Mouse (Mus musculus) spleen, adult 2 months (tissue): ENCODE data around the gene Tceal1. TPM values are rescaled to one million over a fixed set of nuclear protein-coding genes. Genes with fewer than 3 reads are reported as not detected.
"Not testable (repeated sequence)": the region's sequence is repeated elsewhere in the genome, so short reads cannot be mapped to it uniquely, and the experiment has no call there.

Experiments
- DNase-seq, 2 experiments: peaks; one replicate each; pipeline versions ENCODE4 v3.0.0 to v3.0.0-alpha.2; 2012 to 2021; ENCODE audit warnings: low spot score in 2 of 2, low read depth in 1 of 2
- H3K27ac ChIP-seq: fragments of 200-500 bp; 2 replicates; pipeline ENCODE4 v1.5.1; 2012; ENCODE audit warnings: low read length, inconsistent platforms; ENCODE audit not compliant: insufficient read depth
- H3K27me3 ChIP-seq: fragments of 200-500 bp; 2 replicates; pipeline ENCODE4 v1.6.1; 2012; ENCODE audit warnings: mild to moderate bottlenecking, moderate library complexity, low read length, inconsistent platforms; ENCODE audit not compliant: control insufficient read depth, insufficient read depth
- H3K36me3 ChIP-seq: fragments of 200-500 bp; 2 replicates; pipeline ENCODE4 v1.6.1; 2012; ENCODE audit warnings: mild to moderate bottlenecking, low read length, inconsistent platforms; ENCODE audit not compliant: control insufficient read depth, insufficient read depth
- H3K4me1 ChIP-seq: fragments of 200-500 bp; 2 replicates; pipeline ENCODE4 v1.6.1; 2011; ENCODE audit warnings: inconsistent platforms; ENCODE audit not compliant: control insufficient read depth, insufficient read depth, insufficient read length
- H3K4me3 ChIP-seq: fragments of 200-500 bp; 2 replicates; pipeline ENCODE4 v1.5.1; 2011; ENCODE audit warnings: mild to moderate bottlenecking, inconsistent platforms; ENCODE audit not compliant: insufficient read depth, insufficient read length; ENCODE audit errors: extremely low read depth
- CTCF ChIP-seq: fragments of 200-500 bp; IDR thresholded peaks from 2 replicates; pipeline ENCODE4 v1.5.1; 2011; ENCODE audit warnings: mild to moderate bottlenecking, inconsistent platforms; ENCODE audit not compliant: insufficient read depth, insufficient read length, insufficient replicate concordance; ENCODE audit errors: extremely low read depth
- POLR2A ChIP-seq: fragments of 200-500 bp; IDR thresholded peaks from 2 replicates; pipeline ENCODE4 v1.6.1; 2011; ENCODE audit warnings: low read depth, low read length, inconsistent platforms
- WGBS: fragments of 180-500 bp; shearing (Covaris S2); methylation state at CpG from one replicate; pipeline ENCODE4 v1.1.7; 2018; 5-methylcytosine and 5-hydroxymethylcytosine counted together
- polyA plus RNA-seq: library from polyadenylated mRNA; depleted of rRNA; stranded (reverse); fragments of >200 nt; gene quantifications from 2 replicates; pipeline ENCODE4 v1.2.3, GENCODE M21; 2012

Gene Tceal1
- polyA plus RNA-seq, 1 experiment: 0.25 TPM

DNA sequence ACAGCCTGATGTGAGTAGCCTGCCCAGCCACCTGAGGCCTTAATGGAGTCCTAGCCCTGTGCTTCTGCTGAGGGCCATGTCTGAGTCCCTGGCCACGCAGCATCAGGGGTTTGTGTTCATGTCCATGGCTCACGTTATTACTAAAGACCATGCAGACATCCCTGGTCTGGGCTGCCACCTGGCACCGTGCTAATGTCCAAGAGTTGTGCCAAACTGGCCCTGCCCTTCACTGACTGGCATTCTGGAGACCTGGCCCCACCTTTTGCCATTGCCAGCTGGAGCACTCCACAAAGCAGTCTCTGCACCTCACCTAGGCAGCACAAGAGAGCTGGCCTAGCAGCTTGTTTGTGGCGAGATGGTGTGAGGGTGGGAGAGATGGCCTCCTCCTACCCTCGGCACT lies 14.6 kb upstream of the Tceal1 start:
- TF ChIP-seq CTCF: no peak
- no peak for TF ChIP-seq POLR2A
- no peaks in the 10 kb centered on the region for H3K36me3 ChIP-seq
- no peak overlapping the region for H3K27ac ChIP-seq
- DNase-seq: no peak
- no peaks in the 10 kb centered on the region for H3K4me1 ChIP-seq
- H3K27me3 ChIP-seq: no peaks in the 10 kb centered on the region
- no peak overlapping the region for H3K4me3 ChIP-seq
- WGBS: 94% methylated on average over 5 of the region's 5 CpGs

DNA sequence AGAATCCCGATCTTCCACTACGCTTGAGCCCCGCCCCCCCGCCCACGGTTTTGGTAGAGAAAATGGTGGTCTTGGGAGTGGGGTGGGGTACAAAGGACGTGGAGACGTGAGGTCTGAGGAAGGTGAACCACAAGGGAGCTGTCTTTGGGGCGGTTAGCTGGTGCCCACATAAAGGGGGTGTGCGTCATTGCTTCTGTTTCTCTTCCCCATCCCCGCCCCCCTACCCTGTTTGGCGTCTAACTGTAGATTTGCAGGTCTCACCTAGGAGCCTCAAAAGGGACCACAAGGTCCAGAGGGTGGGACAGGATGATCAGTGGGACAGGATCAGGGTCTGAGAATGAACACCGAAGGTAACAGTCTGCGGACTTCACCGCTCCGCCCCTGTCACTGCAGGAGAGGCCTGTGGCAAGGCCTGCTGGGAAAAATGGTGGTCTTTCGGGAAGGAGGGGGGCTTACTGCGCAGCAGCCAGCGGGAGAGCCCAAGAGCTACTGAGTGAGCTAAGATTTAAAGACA lies 443 bp downstream of the Tceal1 start:
- DNase-seq: peak; percentile 3 to 14
- H3K27me3 ChIP-seq: no peaks in the 10 kb centered on the region
- H3K36me3 ChIP-seq: no peaks in the 10 kb centered on the region
- TF ChIP-seq POLR2A: no peak
- TF ChIP-seq CTCF: no peak
- 28% methylated on average over 18 of the region's 18 CpGs for WGBS
- peak overlapping the region; percentile 60 for H3K4me3 ChIP-seq
- no peaks in the 10 kb centered on the region for H3K4me1 ChIP-seq
- H3K27ac ChIP-seq: no peak overlapping the region

DNA sequence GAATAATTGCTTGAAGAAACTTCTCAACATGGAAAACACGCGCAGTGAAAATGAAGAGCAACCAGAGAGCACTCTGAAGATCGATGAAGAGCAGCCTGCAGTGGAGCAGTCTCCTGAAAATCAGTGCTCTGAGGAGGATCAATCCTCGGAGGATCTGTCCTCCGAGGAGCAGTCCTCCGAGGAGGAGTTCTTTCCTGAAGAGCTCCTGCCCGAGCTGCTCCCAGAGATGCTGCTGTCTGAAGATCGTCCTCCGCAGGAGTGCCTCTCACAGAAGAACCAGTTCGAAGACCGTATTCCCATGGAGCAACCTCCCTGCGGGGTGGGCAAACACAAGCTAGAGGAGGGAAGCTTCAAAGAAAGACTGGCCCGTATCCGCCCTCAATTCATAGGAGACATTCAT lies 1.0 kb downstream of the Tceal1 start:
- Histone ChIP-seq H3K4me3 (no peak overlapping the region; the same call in 1 of the 2 replicates), H3K36me3 (no peaks in the 10 kb centered on the region), H3K27ac (no peak overlapping the region), H3K4me1 (no peaks in the 10 kb centered on the region), H3K27me3 (no peaks in the 10 kb centered on the region)
- WGBS: 64% methylated on average over 14 of the region's 14 CpGs
- TF ChIP-seq CTCF (no peak), POLR2A (no peak)
- DNase-seq: no peak

DNA sequence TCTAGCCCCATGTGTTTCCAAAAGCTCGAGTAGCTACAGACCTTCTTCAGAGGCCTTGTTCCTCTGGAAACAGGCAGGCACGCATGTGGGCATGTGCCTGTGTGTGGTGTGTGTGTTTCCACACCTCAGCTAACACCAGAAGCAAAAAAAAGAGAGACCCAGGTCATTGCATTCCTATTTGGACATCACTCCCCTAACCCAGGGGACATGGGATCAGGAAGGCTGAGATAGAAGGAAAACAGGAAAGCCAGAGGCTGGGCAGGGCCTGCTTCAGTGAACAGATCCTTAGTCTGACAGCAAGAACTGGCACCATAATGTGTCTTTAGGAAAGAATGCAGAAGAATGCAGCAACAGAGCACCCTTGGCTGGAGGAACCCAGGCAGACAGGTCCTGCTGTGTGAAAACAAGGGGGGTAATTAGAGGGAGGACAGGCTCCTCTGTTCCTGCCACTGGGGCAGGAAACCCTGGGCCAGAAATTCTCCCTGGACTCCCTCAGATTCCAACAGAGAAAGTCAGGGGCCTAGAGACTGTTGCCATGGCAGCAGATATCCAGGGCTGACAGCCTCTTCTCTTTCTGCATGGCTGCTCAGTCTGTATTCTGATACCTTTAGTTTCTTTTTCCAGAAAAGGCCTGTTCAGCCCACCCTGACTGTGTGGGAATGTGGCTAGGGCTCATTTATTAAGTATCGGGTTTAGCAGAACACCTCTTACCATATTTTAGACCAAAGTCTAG lies 7.1 kb downstream of the Tceal1 start:
- H3K4me3 ChIP-seq, H3K4me1 ChIP-seq, H3K27ac ChIP-seq, DNase-seq, H3K27me3 ChIP-seq, H3K36me3 ChIP-seq: not testable (repeated sequence)
- WGBS: 83% methylated on average over 3 of the region's 3 CpGs

DNA sequence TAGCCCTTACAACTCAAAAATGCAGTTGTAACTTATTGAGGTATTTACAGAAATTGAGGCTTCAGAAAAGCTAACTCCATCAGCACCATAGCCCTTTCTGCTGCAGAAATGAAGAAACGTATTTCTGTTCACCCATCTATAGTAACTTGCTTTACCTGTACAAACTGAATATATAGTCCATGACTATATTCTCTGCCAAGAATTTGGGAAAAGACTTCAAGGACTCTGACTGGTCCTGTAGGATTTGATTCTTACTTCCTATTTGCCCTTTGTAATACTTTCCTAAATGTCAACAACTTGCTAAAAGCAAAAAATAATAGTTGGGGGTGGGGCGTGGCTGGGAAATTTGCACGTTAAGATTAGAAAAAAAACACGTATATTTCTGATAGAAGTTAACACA lies 24.2 kb downstream of the Tceal1 start:
- H3K27ac ChIP-seq: no peak overlapping the region
- no peak for DNase-seq
- H3K4me3 ChIP-seq: no peak overlapping the region
- 88% methylated on average over 4 of the region's 4 CpGs for WGBS
- TF ChIP-seq POLR2A (no peak), CTCF (no peak)
- no peaks in the 10 kb centered on the region for H3K36me3 ChIP-seq
- H3K4me1 ChIP-seq: no peaks in the 10 kb centered on the region
- H3K27me3 ChIP-seq: no peaks in the 10 kb centered on the region

DNA sequence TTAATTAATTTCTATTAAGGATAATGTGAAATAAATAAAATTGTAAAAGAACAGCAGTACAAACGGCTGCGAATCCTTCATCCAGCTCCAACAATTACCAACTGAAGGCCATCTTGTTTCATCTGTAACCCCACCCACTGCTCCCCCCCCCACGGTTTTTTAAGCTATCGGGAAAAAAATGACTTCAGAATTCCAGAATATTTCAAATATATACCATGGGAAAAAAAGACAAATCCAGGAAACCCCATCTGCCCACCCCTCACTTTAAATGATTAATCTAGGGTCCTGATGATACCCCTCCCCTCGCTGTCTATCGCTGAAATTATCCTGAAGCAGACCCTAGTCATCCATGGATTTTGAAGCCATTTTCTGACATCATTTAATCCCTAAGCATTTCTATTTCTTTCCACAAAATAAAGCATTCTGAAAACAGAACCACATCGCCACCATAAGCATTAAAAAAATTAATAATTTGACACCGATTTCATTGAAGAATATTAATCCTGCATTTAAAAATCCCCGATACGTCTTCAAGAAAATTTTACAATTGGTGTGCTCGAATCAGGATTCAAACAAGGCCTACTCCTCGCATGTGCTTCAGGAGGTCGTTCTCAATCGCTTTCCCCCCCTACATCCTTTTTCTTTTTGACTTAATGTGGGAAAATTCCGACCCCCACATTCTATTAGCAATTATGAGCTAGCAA lies 32.5 kb downstream of the Tceal1 start:
- WGBS: 32% methylated on average over 15 of the region's 15 CpGs
- Histone ChIP-seq H3K4me3 (peak overlapping the region; percentile 27), H3K36me3 (no peaks in the 10 kb centered on the region), H3K27me3 (no peaks in the 10 kb centered on the region), H3K27ac (no peak overlapping the region), H3K4me1 (no peaks in the 10 kb centered on the region)
- no peak for TF ChIP-seq POLR2A
- no peak for TF ChIP-seq CTCF
- DNase-seq: no peak
